Mouse (Mus musculus) c-Kit-negative CD71-positive TER-119-positive erythroid progenitor cells, embryonic 14.5 days (primary cell): Measurements from ENCODE around the gene Cd19.
"Not testable (repeated sequence)": the region's sequence is repeated elsewhere in the genome, so short reads cannot be mapped to it uniquely, and the experiment has no call there.

Source experiments
- DNase-seq: peaks from one replicate; pipeline ENCODE4 v3.0.0-alpha.2; 2013; ENCODE audit warnings: low read depth, low spot score

Gene Cd19

GRCm38 (mm10) chr7:126434726-126435125 is 20.0 kb upstream of the Cd19 start:
- no peak for DNase-seq

- no peak for DNase-seq
Measured at GRCm38 (mm10) chr7:126430167-126430566, 15.5 kb upstream of the Cd19 start.

GRCm38 (mm10) chr7:126429503-126429898 is 14.8 kb upstream of the Cd19 start:
- DNase-seq: no peak

GRCm38 (mm10) chr7:126428631-126429502 is 14.2 kb upstream of the Cd19 start, which contains the start of gene Rabep2:
Gene Rabep2 (plus strand): TSS chr7:126428759.
- peak; percentile 56 for DNase-seq

- DNase-seq: peak; percentile 19
Measured at GRCm38 (mm10) chr7:126428154-126428553, 13.5 kb upstream of the Cd19 start.

GRCm38 (mm10) chr7:126427323-126427860 is 12.7 kb upstream of the Cd19 start:
- no peak for DNase-seq

GRCm38 (mm10) chr7:126424161-126424560 is 9.5 kb upstream of the Cd19 start:
- no peak for DNase-seq

GRCm38 (mm10) chr7:126421756-126422155 is 7.1 kb upstream of the Cd19 start:
- no peak for DNase-seq

- DNase-seq: no peak
Measured at GRCm38 (mm10) chr7:126418496-126418895, 3.8 kb upstream of the Cd19 start.

- no peak for DNase-seq
Measured at GRCm38 (mm10) chr7:126417606-126418005, 2.9 kb upstream of the Cd19 start.

- DNase-seq: no peak
Measured at GRCm38 (mm10) chr7:126417045-126417444, 2.4 kb upstream of the Cd19 start.

GRCm38 (mm10) chr7:126416615-126417014 is 1.9 kb upstream of the Cd19 start:
- no peak for DNase-seq

GRCm38 (mm10) chr7:126411061-126411460 is 3.6 kb downstream of the Cd19 start:
- no peak for DNase-seq

GRCm38 (mm10) chr7:126408686-126409085 is 6.0 kb downstream of the Cd19 start:
- DNase-seq: no peak

GRCm38 (mm10) chr7:126402518-126402917 is 12.2 kb downstream of the Cd19 start:
- DNase-seq: not testable (repeated sequence)

- peak; percentile 56 for DNase-seq
Measured at GRCm38 (mm10) chr7:126399548-126399947, 15.1 kb downstream of the Cd19 start.

GRCm38 (mm10) chr7:126397822-126398221 is 16.9 kb downstream of the Cd19 start:
- DNase-seq: no peak

- DNase-seq: no peak
Measured at GRCm38 (mm10) chr7:126397221-126397620, 17.5 kb downstream of the Cd19 start.

- peak; percentile 99 for DNase-seq
Measured at GRCm38 (mm10) chr7:126396298-126397119, 18.2 kb downstream of the Cd19 start, which contains the start of gene Nfatc2ip. Gene Nfatc2ip (minus strand): TSS chr7:126396737.

- DNase-seq: not testable (repeated sequence)
Measured at GRCm38 (mm10) chr7:126392086-126392884, 22.4 kb downstream of the Cd19 start.

GRCm38 (mm10) chr7:126388185-126388584 is 26.5 kb downstream of the Cd19 start:
- no peak for DNase-seq
